Mouse (Mus musculus) monocyte, adult 5-6 weeks (primary cell): Measurements from ENCODE around the gene Gm9508. TPM values are rescaled to one million over a fixed set of nuclear protein-coding genes. Genes with fewer than 3 reads are reported as not detected.

Experiments used
- ATAC-seq: fragments of 153-309, 156-312 bp; replicated peaks from 2 replicates; pipeline ENCODE4 v1.8.0; 2017; ENCODE audit warnings: mild to moderate bottlenecking; ENCODE audit not compliant: low TSS enrichment, insufficient number of reproducible peaks, severe bottlenecking, poor library complexity, low FRiP score
- total RNA-seq: library from RNA; stranded (forward); fragments of 200-1000, 200-491, 200-594 nt; gene quantifications from 3 replicates; pipeline ENCODE4 v1.2.3, GENCODE M21; 2017

Gm9508 gene
- total RNA-seq, 1 experiment from 2014 or later: not detected

DNA sequence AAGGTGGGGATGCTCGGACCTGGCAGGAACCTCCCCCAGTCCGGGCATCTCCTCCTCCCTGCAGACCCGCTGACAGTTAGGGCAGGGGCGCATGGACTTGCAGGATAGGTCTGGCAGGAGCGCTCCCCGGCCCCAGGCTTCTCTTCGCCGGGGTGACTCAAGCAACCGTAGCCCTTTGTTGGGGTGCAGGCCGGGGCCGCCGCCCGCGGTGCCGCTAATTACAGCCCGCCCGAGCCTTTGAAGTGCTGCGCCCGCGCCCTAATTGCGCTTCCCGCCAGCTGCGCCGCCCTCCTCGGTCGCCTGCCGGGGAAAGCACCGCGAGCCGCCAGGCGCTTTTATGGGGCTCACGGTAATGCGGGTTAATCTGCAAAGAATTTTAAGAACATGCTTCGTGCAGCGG lies 19.5 kb downstream of the Gm9508 start:
- ATAC-seq: no peak

DNA sequence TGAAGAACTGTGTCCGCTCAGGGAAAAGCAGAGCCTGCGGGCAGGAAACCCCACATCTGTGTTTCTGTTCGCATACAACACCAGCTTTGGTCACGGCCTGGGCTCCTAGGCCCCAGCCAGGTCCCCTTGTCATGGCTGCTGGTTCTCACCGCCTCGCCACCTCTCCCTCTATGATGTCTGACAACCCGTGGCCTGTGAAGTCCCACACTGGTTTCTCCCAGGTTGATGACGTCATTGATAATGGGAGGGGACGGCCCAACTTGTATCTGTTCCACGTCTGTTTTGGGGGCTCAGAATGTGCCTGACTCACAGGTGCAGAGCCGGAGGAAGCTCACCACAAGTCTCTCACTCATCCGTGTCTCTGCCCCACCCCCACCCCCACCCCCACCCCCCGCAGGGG lies 23.3 kb downstream of the Gm9508 start:
- no peak for ATAC-seq

GRCm38 (mm10) chr10:77671519-77671918 lies 25.5 kb downstream of the Gm9508 start:
- ATAC-seq: no peak

GRCm38 (mm10) chr10:77670710-77671109 lies 26.3 kb downstream of the Gm9508 start:
- ATAC-seq: no peak

DNA sequence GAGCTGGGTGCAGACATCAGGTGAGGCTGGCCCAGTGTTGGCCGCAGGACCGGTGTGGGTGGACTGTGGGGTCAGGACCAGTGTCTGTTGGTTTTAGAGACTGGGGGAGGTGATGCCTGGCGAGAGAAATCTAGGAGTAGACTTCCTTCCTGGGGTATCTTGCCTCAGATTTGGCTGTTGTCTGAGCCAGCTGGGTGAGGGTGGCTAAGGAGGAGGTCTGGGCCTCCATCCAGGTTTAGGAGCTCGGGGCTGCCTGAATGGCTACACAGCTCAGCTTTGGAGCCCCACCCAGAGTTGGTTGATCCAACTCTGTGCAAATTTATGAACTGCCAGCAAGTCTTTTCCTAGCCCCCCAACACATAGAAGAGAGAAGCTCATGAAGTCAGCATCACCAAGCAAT lies 29.6 kb downstream of the Gm9508 start:
- no peak for ATAC-seq

DNA sequence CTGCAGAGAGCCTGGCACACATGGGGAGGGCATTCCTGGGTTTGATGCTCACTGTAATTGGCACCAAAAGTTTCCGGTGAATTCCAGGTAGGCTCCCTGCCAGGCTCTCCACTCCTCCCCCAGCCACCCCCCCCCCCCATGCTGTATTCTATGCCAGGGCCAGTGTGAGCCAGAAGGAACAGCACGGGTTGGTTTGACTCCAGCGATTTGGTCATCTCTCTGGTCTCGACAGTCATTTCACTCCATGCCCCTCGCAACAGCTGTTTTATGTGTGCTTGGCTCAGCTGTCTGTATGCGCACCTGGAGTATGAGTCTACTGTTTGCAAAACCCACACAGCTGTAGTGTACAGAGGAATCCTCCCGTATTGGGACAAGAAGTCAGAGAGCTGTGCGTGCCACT lies 30.7 kb downstream of the Gm9508 start:
- no peak for ATAC-seq

GRCm38 (mm10) chr10:77663949-77664665 lies 32.9 kb downstream of the Gm9508 start:
- ATAC-seq: 0 out of 2 replicates have a peak, but pooled peaks have one; percentile 16

GRCm38 (mm10) chr10:77658286-77658994 lies 38.6 kb downstream of the Gm9508 start:
- ATAC-seq: no peak

DNA sequence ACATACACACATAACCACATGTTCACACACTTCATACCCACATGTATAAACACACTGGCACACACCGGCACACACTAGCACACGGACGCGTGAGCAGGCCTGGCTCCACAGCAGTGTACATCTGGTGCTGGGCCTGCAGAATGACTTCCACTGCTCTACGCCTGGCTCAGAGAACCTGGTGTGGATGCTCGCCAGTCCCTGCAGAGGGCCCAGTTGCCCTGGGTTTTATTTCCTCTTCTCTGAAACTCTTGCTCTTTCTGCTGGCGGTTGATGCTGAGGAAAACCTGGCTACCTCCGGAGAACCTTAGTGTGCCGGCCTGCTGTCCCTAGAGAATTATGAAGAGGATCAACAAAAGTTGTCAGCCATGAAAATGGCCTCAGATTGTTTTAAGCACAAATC lies 45.0 kb downstream of the Gm9508 start:
- ATAC-seq: no peak

DNA sequence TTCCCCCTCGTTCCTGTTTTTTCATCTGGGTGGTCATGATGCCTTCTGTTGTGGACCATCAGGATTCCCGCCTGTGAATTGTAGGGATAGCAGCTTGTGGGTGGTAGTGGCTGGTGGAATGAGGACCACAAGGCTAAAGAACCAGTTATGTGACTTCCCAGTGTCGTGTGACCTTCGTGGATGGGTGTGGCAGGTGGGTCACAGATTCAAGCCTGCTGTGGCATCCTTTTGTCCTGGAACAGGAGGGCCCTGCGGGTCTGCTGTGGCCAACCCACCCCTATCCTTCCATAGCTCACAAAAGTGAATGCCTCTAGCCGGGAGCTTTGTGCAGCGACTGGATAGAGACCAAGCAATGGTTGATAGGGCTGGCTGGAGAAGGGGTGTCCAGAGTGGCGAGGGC lies 49.1 kb downstream of the Gm9508 start:
- no peak for ATAC-seq

DNA sequence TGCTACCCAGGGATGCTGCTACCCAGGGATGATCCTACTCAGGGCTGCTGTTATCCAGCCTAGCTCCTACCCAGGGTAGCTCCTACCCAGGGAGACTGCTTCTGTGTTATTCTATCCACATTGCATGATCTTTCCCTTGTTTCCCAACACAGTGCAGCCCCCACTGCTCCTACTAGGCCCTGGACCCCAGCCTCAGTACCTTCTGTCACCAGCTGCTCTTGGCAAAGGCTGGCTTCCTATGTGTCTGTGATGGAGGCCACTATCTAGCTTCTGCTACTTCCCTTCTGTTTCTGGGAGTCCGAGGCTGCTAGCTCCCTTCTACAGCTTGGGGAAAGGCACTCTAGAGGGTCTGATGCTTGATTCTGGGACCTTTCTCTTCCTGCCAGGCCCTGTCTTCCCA lies 49.6 kb downstream of the Gm9508 start:
- ATAC-seq: no peak

Other genes with a start within 250 kb of the Gm9508 start
- 24.9 to 35.4 TPM (median 27.8 TPM) in 3 replicates for gene Fam207a, start 181.4 kb downstream of the Gm9508 start, total RNA-seq
- 1,034 to 1,189 TPM (median 1,065 TPM) in 3 replicates for gene Itgb2, start 167.0 kb downstream of the Gm9508 start, total RNA-seq
- gene Pttg1ip, start 115.5 kb downstream of the Gm9508 start, total RNA-seq: 79.9 to 128 TPM (median 104 TPM) in 3 replicates
- gene Sumo3, start 91.1 kb downstream of the Gm9508 start, total RNA-seq: 84.2 to 128 TPM (median 126 TPM) in 3 replicates
- 1.7 to 5.5 TPM in 2 of 3 replicates, not detected in the other for gene Gm49325, start 91.0 kb downstream of the Gm9508 start, total RNA-seq
- 60.6 to 127 TPM (median 70.3 TPM) in 3 replicates for gene Ube2g2, start 75.0 kb downstream of the Gm9508 start, total RNA-seq
- not detected in 3 replicates for gene Tspear, start 10.7 kb downstream of the Gm9508 start, total RNA-seq
- gene Gm19402, start 6.5 kb downstream of the Gm9508 start, total RNA-seq: not detected in 3 replicates
- gene Gm10272, start 9.4 kb upstream of the Gm9508 start, total RNA-seq: not detected in 3 replicates
- not detected in 3 replicates for gene Gm10024, start 14.2 kb upstream of the Gm9508 start, total RNA-seq
- gene Gm10142, start 18.6 kb upstream of the Gm9508 start, total RNA-seq: not detected in 3 replicates
- gene Krtap12-1, start 23.4 kb upstream of the Gm9508 start, total RNA-seq: not detected in 3 replicates
- not detected in 3 replicates for gene Gm10100, start 29.3 kb upstream of the Gm9508 start, total RNA-seq
- gene Gm18596, start 45.4 kb upstream of the Gm9508 start, total RNA-seq: not detected in 3 replicates
- gene Gm9736, start 54.1 kb upstream of the Gm9508 start, total RNA-seq: not detected in 3 replicates
- gene Gm3233, start 62.4 kb upstream of the Gm9508 start, total RNA-seq: not detected in 3 replicates
- not detected in 3 replicates for gene Gm3238, start 74.1 kb upstream of the Gm9508 start, total RNA-seq
- not detected in 3 replicates for gene Gm7138, start 79.7 kb upstream of the Gm9508 start, total RNA-seq
- gene Gm3250, start 85.3 kb upstream of the Gm9508 start, total RNA-seq: not detected in 3 replicates
- not detected in 3 replicates for gene Gm7137, start 91.0 kb upstream of the Gm9508 start, total RNA-seq
- gene Gm9639, start 97.8 kb upstream of the Gm9508 start, total RNA-seq: not detected in 3 replicates
- not detected in 3 replicates for gene Gm19668, start 101.9 kb upstream of the Gm9508 start, total RNA-seq
- gene Gm9507, start 114.6 kb upstream of the Gm9508 start, total RNA-seq: not detected in 3 replicates
- not detected in 3 replicates for gene Gm2696, start 117.4 kb upstream of the Gm9508 start, total RNA-seq
- gene Krtap10-4, start 129.9 kb upstream of the Gm9508 start, total RNA-seq: not detected in 3 replicates
- not detected in 3 replicates for gene Krtap10-10, start 138.7 kb upstream of the Gm9508 start, total RNA-seq
- gene Gm36176, start 149.6 kb upstream of the Gm9508 start, total RNA-seq: not detected in 3 replicates
- gene Gm10318, start 155.6 kb upstream of the Gm9508 start, total RNA-seq: not detected in 3 replicates
- gene Gm3285, start 164.7 kb upstream of the Gm9508 start, total RNA-seq: not detected in 3 replicates
- not detected in 3 replicates for gene Lrrc3, start 205.3 kb upstream of the Gm9508 start, total RNA-seq